Mouse (Mus musculus): Measurements from ENCODE around the gene Arhgef28.
"Not testable (repeated sequence)": the region's sequence is repeated elsewhere in the genome, so short reads cannot be mapped to it uniquely, and the experiment has no call there.

Gene Arhgef28

DNA sequence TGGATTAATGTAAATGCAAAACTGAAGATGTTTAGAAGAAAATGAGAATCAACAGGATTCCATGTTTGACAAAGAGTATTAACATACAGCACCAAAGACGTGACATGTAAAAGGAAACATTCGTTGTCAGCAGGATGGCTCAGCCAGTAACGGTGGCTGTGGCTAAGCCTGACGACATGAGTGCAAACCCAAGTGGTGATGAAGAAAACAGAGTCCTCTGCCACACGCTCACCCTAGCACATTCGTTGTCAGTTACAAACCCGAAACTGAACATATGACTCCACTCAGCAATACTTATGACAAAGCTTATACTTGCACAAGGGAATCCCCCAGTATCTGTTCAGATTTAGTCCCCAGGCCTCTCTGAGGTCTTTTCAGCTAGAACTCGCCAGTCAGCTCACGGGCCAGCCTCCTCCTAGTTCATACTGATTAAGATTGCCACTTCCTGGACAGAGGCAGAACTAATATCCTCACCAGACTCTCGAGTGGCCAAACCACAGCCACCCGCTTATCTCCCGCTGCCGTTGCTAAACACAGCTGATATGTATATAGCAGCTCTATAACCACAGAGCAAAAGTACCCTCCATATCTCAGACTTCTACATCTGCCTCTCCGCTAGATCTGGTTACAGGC is 82.0 kb downstream of the Arhgef28 start:
- in situ Hi-C loops (cut with MboI), result no loop called here

DNA sequence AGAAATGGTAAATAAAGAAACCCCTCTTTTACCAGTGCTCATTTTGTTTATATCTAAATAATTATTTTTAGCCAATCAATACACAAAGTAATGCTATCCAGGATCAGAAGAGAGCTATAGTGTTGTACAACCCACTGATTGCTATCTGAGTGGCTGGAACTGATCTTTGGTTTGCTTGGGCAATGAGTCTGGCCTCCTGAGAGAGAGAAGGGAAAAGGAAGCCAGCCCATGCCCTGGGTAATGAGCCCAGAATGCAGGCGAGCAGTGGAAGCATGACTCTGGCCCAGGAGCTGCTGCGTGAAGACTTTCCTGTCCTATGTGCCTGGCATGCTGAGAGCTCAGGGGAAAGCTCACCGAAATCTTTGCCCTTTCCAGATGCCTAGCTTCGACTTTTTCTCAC is 83.5 kb downstream of the Arhgef28 start:
- in situ Hi-C loops (cut with MboI), result no loop called here

DNA sequence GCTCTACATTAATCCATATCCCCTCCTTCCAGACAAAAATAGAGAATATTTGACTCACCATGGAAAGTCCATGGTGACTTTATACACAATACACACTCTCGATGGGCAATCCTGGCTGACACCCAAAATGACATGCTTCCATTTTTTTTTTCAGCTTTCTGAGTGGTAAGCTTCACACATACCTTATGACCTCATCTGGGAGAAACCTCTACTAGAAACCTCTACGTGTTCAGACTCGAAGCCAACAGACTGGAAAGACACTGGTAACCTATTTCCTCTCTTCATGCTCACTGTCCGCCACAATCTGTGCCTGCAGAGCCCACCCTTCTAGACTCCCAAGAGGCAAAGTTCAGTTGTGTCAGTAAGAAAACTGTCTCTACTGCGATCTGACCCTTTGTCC is 84.2 kb downstream of the Arhgef28 start:
- in situ Hi-C loops (cut with MboI), result no loop called here

DNA sequence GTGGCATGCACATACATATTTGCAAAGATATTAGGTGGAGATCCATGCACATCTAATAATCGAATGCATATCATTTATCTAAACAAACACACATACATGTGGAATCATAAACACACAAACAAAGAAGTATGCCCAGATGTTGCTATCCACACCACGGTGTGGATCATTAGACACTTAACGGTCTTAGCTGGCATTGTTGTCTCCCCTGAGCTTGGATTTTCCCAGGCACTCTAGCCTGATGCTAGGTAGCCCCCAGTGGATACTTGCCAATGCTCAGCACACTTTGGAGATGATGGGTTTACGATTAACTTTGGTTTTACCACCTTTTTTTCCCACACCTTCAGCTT is 85.1 kb downstream of the Arhgef28 start:
- in situ Hi-C loops (cut with MboI), result no loop called here

DNA sequence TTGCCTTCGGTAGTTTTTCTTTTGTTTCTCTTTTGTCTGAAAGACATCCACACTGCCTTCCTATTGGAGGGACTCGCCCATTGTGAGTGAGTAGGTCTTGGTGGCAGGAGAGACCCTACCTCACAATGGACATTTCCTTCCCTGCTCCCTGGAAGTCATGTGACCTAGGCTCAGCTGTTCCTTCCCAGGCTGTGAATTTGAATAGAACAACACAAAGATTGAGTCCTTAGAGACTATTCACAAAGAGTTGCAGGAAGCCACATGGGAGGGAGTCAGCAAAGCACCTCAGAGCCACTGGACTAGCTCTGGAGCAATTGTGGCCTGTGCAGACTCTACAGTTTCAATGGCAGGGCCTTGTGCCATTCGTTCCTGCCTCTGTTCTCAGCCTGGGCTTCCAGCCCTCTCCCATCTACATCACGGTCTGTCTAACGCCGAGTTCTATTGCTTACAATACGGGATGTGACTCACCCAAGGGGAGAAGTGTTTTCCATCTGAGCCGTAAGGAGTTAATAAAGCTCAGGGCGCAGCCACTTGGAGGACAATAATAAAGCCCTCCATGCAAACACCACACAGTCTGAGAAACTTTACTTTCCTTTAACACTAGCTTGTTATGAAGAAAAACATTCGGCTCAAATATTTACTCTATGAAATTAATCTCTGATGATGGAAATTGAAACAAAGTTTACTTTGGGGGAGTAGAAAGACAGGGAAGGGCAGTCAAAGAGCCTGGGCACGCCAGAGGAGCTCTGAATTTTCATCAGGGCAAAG is 85.7 kb downstream of the Arhgef28 start:
- in situ Hi-C loops (cut with MboI), result no loop called here

DNA sequence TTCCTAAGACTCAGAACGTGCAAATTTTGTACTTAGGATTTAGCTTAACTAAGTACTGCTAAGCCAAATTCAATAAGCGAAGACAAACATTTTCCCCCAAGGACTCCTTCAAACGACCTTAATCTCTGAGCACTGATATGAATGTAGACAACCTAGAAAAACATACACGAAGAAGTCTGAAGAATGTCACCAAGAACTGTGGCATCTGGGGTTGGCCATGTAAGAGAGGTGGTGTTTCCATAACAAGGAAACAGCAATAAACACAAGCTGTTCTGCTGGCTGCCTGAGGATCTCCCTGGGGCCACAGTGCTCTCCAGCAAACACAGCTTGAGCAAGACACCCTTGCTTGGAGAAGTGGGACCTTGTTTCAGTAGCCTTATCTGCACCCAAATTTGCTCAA is 87.9 kb downstream of the Arhgef28 start:
- in situ Hi-C loops (cut with MboI), result no loop called here

DNA sequence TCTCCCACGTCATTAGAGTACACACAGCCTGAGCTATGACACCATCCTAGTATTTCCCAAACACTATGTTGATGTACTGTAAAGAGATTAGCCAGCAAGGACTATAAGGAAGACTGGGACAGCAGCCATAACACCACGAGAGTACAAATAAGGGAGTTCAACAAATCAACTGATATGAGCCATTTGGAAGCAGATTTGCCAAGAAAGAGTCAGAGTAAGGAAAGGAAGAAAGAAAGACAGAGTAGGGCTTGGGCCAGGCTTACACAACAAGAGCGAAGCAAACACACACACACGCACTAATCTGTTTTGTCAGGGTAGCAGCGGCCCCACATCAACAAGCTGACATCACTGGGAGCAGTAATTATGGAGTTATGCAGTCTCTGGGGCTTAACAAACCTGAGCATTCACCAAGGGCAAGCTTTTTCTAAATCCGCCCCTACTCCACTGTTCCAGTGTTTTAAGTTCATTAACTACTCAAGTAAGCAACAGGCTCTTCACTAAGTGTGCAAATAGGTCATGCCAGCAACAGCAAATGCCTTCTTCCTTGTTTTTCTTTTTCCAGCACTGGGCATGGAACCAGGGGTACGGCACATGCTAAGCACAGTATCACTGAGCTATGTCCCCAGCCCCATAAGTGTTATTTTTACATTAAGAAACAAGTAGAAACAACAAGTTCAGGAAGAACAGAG is 88.5 kb downstream of the Arhgef28 start:
- in situ Hi-C loops (cut with MboI), result no loop called here

DNA sequence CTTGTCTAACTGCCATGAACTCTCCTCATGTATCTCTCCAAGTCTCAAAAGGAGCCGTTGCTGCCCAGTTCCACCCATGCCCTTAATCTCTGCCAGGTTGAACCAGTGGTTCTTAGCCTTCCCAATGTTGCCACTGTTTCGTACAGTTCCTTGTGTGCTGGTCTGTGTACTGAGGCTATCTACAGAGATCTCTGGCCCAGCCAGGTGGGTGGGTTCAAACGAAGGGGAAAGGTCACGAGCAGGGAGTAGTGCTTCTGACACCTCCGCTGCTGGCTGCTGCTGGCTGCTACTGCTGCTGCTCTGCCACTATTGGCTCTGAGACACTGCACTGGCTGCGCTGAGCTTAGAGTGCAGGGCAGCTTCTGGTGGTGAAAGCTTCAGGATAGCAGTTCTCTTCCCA is 90.6 kb downstream of the Arhgef28 start:
- in situ Hi-C loops (cut with MboI), result no loop called here

DNA sequence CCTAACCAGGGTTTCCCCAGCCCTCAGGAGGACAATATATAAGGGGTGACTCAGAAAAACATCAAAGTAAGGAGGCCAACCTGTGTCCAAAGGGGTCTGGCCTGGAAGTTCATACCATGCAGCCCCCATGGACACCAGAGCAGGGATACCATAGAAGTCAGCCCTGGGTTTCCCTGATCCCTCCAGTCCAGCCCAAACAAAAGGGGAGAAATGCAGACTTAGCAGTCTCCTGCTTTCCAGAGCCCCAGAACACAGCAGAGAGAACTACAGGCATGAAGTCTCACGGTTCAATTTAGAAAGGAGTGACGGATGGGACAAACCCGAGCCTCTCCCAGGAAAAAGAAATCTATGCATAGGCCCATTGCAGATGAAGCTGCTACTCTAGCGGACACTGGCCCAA is 91.2 kb downstream of the Arhgef28 start:
- in situ Hi-C loops (cut with MboI), result no loop called here

DNA sequence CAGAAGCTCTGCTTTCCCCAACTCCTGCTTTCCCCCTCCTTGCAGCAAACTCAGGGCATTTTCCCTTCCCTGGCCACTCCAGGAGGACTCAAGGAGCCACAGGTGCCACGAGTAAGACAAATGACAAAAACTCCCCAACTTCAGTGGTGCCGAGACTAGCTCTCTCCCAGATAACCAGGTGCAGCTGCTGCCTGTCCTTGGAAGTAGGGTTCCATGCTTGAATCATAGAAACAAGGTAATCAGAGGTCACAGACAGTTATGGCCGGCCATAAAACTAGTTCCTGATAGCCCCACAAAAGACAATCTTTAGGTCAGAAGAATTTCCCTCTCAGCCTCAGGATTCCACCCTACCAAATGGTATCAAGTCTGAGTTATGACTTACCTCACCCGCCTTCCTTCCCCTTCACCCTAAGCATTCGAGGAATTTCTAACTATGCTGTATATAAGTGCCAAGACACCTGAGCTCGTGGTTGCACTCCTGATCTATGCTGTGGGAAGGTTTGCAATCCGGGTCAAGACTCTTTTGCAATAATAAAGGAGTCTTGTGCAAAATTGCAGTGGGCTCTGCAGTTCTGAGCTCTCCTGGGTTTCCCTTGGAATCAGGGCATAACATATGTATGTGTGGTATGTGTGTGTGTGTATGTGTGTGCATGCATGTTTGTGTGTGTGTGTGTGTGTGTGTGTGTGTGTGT is 93.3 kb downstream of the Arhgef28 start:
- in situ Hi-C loops (cut with MboI), result no loop called here

DNA sequence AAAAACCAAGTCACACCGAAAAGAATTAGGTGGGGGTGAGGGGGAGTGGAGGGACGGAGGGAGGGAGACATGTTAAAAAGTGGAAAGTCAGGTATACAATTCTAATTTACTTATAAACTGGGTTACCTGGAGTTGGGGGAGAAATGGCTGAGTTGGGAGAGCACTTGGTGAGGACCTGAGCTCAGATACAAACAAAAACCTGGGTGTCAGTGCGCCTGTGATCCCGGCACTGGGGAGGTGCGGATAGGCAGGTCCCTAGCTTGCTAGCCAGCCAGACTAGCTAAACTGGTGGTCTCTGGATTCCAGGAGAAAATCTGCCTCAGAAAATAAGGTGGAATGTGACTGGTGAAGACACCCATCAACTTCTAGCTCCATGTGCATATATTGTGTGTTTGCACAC is 94.7 kb downstream of the Arhgef28 start:
- in situ Hi-C loops (cut with MboI), result no loop called here

DNA sequence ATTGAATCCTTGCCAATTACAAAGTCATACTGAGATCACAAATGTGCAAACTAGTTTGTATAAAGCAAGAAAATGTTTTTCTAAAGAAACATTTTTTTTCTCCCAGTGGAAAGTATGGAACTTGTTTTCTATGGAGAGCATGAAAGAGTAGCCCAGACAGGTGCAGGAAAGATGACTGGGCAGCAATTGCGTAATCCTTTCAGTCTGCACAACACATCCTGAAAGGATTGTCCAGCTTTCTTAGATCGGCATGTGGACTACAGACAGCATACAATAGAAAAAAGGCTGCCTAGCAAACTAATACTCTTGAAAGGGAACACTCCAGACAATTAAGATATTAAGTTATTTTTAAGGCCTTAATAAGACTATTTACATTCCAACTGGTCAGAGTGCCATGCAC is 95.2 kb downstream of the Arhgef28 start:
- in situ Hi-C loops (cut with MboI), result no loop called here

DNA sequence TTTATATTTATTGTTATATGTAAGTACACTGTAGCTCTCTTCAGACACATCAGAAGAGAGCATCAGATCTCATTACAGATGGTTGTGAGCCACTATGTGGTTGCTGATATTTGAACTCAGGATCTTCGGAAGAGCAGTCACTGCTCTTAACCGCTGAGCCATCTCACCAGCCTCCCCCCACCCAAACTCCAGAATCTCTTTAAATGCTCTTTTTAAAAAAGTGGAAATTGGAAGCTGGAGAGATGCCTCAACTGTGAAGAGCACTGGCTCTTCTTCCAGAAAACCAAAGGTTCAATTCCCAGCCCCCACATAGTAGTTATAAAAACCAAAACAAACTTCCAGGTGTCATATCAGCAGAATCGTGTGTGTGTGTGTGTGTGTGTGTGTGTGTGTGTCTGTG is 97.8 kb downstream of the Arhgef28 start:
- in situ Hi-C loops (cut with MboI), result not testable (repeated sequence)

DNA sequence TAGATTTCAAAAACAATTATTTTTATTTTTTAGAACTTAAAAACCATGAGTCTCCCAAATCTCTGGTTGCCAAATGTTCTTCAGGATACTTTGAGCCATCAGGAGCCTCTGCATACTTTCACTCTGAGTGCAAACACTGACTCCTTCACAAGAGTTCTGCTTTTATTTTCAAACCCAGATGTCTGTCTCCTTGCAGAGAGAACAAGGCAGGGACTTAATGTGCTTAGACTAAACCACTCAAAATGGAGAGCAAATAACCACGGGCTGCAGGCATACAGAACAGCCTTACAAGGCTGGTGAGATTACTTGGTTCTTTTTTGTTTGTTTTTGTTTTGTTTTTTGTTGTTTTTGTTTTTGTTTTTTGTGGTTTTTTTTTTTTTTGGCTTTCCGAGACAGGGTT is 98.6 kb downstream of the Arhgef28 start:
- in situ Hi-C loops (cut with MboI), result no loop called here

DNA sequence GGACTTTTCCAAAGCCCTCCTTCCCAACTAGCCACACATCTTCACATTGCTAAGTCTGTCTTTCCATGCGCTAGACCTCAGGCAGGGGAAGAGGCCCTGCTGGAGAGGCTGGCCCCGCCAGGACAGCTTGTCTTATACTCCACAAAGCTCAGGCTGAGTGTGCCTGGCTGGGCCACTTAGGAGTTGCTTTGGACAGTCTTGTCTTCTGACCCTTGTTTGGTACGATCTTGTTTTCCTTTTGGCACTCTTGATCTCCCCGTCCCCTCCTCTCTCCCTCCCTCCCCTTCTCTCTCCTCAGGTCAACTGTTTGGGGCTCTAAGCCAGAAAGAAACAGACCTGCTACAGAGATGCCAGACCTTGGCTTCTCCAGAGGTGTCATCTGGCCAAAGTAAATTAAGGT is 110.3 kb downstream of the Arhgef28 start:
- in situ Hi-C loops (cut with MboI), result no loop called here

DNA sequence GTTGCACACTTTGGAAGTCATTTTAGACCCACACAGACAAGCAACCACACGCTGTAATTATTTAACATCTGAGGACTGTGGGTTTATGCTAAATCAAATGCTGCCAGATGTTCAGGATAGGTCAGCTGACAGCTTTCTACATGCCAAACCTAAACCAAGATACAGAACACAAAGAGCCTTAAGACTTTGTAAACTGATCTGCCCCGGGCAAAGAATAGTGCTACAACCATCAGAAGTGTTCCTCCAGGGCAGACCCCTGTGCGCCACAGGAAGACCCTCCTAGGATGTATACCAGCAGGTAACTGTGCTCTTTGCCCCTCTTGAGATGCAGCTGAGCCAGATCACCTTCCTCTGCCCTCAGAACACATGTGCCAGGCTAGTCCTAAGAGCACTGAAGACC is 111.9 kb downstream of the Arhgef28 start:
- in situ Hi-C loops (cut with MboI), result no loop called here

DNA sequence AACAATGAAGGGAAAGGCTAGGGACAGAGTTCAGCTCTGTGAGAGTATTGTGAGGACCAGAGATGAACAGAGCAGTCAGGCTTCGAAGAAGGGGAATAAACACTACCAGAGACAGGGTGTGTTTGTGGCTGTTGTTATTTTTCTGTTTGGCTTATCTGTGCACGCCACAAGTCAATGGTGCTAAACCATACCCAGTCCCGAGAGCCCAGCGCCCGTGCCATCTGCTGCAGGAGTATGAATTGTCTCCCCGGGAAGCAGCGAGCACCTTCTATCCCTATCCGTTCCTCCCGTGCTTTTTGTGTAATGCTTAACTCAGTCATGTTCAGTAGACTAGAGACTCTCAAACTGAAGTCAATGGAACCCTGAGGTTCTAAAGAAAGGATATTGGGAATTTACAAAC is 112.8 kb downstream of the Arhgef28 start:
- in situ Hi-C loops (cut with MboI), result no loop called here

DNA sequence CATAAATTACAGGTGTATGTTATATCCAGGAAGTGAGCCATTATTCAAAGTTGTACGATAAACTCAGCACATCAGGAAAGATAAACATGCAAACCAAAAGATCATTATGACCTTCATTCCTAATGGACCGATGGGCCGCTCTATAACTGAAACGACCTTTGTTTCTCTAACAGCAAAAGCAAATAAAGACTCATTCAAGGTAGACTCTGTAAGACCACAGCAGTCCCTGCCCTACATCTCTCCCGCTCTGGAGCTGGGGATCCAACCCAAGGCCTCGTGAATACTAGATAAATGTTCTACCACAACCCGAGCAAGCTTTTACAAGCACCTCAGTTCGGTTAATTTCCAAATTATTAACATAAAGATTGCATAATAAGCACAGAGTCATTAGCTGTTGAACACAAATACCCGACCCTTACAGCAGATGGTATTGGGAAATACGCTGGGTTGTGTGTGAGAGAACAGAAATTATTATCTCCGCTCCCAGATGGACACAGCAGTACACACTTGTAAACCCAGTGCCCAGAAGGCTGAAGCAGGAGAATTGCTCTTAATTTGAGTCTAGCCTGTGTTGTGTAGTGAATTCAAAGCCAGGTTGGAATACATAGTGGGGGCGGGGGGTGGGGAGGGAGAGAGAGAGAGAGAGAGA is 113.8 kb downstream of the Arhgef28 start:
- in situ Hi-C loops (cut with MboI), result no loop called here

DNA sequence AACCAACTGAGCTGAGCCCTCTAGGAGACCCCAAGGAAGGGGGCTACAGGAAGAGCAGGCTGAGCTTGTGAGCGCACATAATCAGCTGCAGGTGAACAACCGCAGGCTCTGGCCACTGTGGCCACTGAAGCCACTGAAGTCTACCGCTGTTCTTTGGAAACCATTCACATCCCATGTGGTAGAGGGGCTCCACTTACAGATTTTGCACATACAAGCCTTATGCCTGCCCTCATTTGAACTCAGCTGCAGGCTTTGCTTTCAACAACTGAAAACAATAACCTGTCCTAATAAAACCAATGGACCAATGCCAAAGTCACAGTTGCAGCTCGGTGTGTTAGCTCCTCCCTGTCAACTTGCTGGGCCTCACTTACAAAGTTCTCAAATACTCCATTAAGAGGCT is 126.6 kb downstream of the Arhgef28 start:
- in situ Hi-C loops (cut with MboI), result no loop called here

DNA sequence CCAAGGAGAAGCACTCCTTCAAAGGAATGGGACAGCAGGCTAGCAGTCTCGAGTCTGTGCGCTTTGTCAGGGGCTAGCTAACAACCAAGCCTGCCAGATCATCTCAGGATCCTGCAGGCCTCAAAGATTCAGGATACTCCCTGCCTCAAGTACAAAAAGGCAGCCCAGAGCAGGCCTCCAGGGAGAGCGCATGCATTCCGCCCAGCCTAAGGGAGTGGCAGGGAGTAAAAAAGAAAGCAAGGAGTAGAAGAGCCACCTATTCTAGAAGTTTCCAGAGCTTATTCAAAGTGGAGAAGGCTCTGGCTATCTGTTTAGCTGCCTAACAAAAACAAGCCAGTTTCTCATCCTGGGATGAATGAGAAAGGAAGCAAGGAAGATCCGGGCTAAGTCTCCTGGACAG is 128.0 kb downstream of the Arhgef28 start:
- in situ Hi-C loops (cut with MboI), result no loop called here

DNA sequence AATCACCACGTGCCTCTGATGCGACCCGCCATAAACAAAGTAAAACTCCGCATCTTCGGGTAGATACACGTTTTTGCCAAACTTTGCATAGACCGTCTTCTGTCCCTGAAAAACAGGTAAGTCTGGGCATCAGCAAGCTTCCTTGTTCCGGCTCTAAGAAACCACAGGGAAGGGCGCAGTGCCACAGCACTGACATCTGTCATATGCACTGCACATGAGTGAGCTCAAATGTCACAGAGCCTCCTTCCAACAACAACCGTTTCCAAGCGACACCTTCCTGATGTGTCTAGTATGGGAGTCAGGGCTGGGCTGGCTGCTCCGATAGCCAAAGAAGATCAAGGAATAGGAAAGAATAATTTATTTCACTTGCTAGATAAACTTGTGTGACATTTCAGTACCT is 129.0 kb downstream of the Arhgef28 start:
- in situ Hi-C loops (cut with MboI), result no loop called here

DNA sequence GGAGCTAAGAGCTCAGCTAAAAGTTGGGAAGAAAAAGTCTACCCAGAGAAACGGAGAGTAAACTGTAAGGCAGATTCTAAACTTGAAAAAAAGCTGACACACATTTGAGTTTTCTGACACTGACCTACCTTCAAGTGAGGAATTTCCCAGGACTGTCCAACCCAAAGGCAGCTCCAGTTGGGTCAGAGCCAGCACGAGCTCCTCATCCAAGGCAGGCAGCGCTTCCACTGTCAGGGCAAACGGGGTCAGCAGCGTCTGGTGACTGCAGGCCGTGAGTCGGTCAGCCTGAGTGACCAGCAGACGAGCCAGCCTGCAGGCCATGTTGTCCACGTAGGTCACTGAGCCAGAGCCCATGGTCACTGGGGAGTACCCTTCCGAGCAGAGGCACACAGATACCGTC is 131.4 kb downstream of the Arhgef28 start:
- in situ Hi-C loops (cut with MboI), result no loop called here
